Mouse (Mus musculus): ENCODE measurements around the gene Fam81b.
A peak's percentile ranks its signal among the peaks of the same experiment; 100 is the strongest.
"Not testable (repeated sequence)": the region's sequence is repeated elsewhere in the genome, so short reads cannot be mapped to it uniquely, and the experiment has no call there.

Gene Fam81b

GRCm38 (mm10) chr13:76304637-76305122 lies at the start of gene Fam81b:
Gene Fam81b (minus strand): TSS chr13:76305072.
- no peak for DNase-seq

GRCm38 (mm10) chr13:76345941-76346340 lies 41.1 kb upstream of the Fam81b start:
- not testable (repeated sequence) for DNase-seq

GRCm38 (mm10) chr13:76318635-76319034 lies 13.8 kb upstream of the Fam81b start:
- DNase-seq: peak; percentile 72

- no peak for DNase-seq
Observed at GRCm38 (mm10) chr13:76311580-76311979, 6.7 kb upstream of the Fam81b start.

GRCm38 (mm10) chr13:76308811-76309210 lies 3.9 kb upstream of the Fam81b start:
- no peak for DNase-seq

- DNase-seq: no peak
Observed at GRCm38 (mm10) chr13:76305655-76306365, 938 bp upstream of the Fam81b start.

- DNase-seq: no peak
Observed at GRCm38 (mm10) chr13:76305241-76305640, 369 bp upstream of the Fam81b start.

- no peak for DNase-seq
Observed at GRCm38 (mm10) chr13:76304201-76304600, 671 bp downstream of the Fam81b start.

GRCm38 (mm10) chr13:76303160-76303559 lies 1.7 kb downstream of the Fam81b start:
- no peak for DNase-seq

- peak; percentile 17 for DNase-seq
Observed at GRCm38 (mm10) chr13:76302056-76302455, 2.8 kb downstream of the Fam81b start.

GRCm38 (mm10) chr13:76292050-76292449 lies 12.8 kb downstream of the Fam81b start:
- no peak for DNase-seq

GRCm38 (mm10) chr13:76284597-76284996 lies 20.3 kb downstream of the Fam81b start:
- DNase-seq: no peak

- DNase-seq: peak; percentile 36
Observed at GRCm38 (mm10) chr13:76264361-76265026, 40.4 kb downstream of the Fam81b start.

- peak; percentile 85 for DNase-seq
Observed at GRCm38 (mm10) chr13:76258766-76259165, 46.1 kb downstream of the Fam81b start.

GRCm38 (mm10) chr13:76256350-76256749 lies 48.5 kb downstream of the Fam81b start:
- DNase-seq: no peak

GRCm38 (mm10) chr13:76250092-76250491 lies 54.8 kb downstream of the Fam81b start:
- DNase-seq: no peak

GRCm38 (mm10) chr13:76249066-76249465 lies 55.8 kb downstream of the Fam81b start:
- DNase-seq: no peak

- DNase-seq: peak; percentile 48
Observed at GRCm38 (mm10) chr13:76215397-76215796, 89.5 kb downstream of the Fam81b start.

GRCm38 (mm10) chr13:76214928-76215327 lies 89.9 kb downstream of the Fam81b start:
- DNase-seq: no peak

- no peak for DNase-seq
Observed at GRCm38 (mm10) chr13:76199943-76200342, 104.9 kb downstream of the Fam81b start.

GRCm38 (mm10) chr13:76197297-76197848 lies 107.5 kb downstream of the Fam81b start:
- DNase-seq: no peak

- DNase-seq: no peak
Observed at GRCm38 (mm10) chr13:76195431-76196138, 109.3 kb downstream of the Fam81b start.

GRCm38 (mm10) chr13:76194937-76195336 lies 109.9 kb downstream of the Fam81b start:
- peak; percentile 21 for DNase-seq
